Mouse (Mus musculus) midbrain, embryonic 13.5 days (tissue): Measurements from ENCODE around the gene Faah. TPM values are rescaled to one million over a fixed set of nuclear protein-coding genes. Genes with fewer than 3 reads are reported as not detected.

Source experiments
- ATAC-seq: fragments of 200-750 bp; cut with Nextera tagmentation; 2 replicates; pipeline ENCODE4 v1.8.0; 2017; ENCODE audit warnings: mild to moderate bottlenecking, moderate TSS enrichment, moderate library complexity
- H3K27ac ChIP-seq: fragments of 300-500 bp; sonication (generic); 2 replicates; pipeline ENCODE4 v1.5.1; 2015; ENCODE audit warnings: inconsistent platforms, mild to moderate bottlenecking, moderate library complexity
- H3K27me3 ChIP-seq: fragments of 300-500 bp; sonication (generic); 2 replicates; pipeline ENCODE4 v1.6.1; 2015; ENCODE audit warnings: mild to moderate bottlenecking, inconsistent platforms
- H3K36me3 ChIP-seq: fragments of 300-500 bp; sonication (generic); 2 replicates; pipeline ENCODE4 v1.6.1; 2015; ENCODE audit warnings: mild to moderate bottlenecking, inconsistent platforms
- H3K4me1 ChIP-seq: fragments of 300-500 bp; sonication (generic); replicated peaks from 2 replicates; pipeline ENCODE4 v1.6.1; 2015; ENCODE audit warnings: inconsistent platforms
- H3K4me2 ChIP-seq: fragments of 300-500 bp; sonication (generic); replicated peaks from 2 replicates; pipeline ENCODE4 v1.6.1; 2015; ENCODE audit warnings: moderate library complexity, mild to moderate bottlenecking, inconsistent platforms
- H3K4me3 ChIP-seq: fragments of 300-500 bp; sonication (generic); replicated peaks from 2 replicates; pipeline ENCODE4 v1.5.1; 2015; ENCODE audit warnings: mild to moderate bottlenecking, inconsistent platforms
- H3K9ac ChIP-seq: fragments of 300-500 bp; sonication (generic); replicated peaks from 2 replicates; pipeline ENCODE4 v1.6.1; 2015; ENCODE audit warnings: mild to moderate bottlenecking, inconsistent platforms
- H3K9me3 ChIP-seq: fragments of 300-500 bp; sonication (generic); 2 replicates; pipeline ENCODE4 v1.6.1; 2016; ENCODE audit warnings: mild to moderate bottlenecking, inconsistent platforms
- WGBS: fragments of 180-500 bp; shearing (Covaris S2); methylation state at CpG from one replicate; pipeline ENCODE4 v1.1.7; 2015; 5-methylcytosine and 5-hydroxymethylcytosine counted together
- polyA plus RNA-seq: library from polyadenylated mRNA; unstranded; fragments of >200 nt; fragmentation: Nextera tagmentation; extraction: Ambion mirVana; gene quantifications from 2 replicates; pipeline ENCODE4 v1.2.1, GENCODE M21; 2015

The Faah gene
- polyA plus RNA-seq, 1 experiment from 2014 or later = 11.3 TPM

DNA sequence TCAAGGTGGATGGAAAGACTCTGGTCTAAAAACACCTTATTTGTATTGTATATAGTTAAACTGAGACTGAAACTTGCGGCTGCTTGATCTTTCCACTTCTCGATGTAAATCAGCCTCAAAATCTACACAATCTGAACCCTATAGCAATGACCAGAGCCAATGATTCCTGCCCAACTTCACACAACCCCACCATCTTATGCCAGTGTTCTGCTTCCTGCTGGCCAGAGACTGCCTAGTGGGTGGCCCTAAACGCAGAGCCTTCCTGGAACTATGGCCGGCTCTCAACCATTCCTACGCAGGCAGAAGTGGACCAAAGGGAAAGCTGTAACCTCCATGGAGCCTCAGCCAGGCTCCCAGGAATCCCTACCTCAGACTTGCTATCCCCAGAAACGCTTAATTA is 54.0 kb downstream of the Faah start:
- H3K4me1 ChIP-seq = peaks cover 58% of the 10 kb centered on the region
- WGBS = 3% methylated on average over 6 of the region's 6 CpGs
- no peak for ATAC-seq
- H3K9me3 ChIP-seq = no peaks in the 10 kb centered on the region
- peak overlapping the region; percentile 79; the same call in 1 of the 2 replicates for H3K4me2 ChIP-seq
- H3K27me3 ChIP-seq = peaks cover 85% of the 10 kb centered on the region
- no peaks in the 10 kb centered on the region for H3K36me3 ChIP-seq
- no peak overlapping the region for H3K9ac ChIP-seq
- H3K27ac ChIP-seq = no peak overlapping the region
- peak overlapping the region; percentile 53; the same call in 1 of the 2 replicates for H3K4me3 ChIP-seq

GRCm38 (mm10) chr4:115962671-115963412 is 54.9 kb downstream of the Faah start:
- H3K4me3 ChIP-seq = peak overlapping the region; percentile 53
- peaks cover 56% of the 10 kb centered on the region for H3K4me1 ChIP-seq
- under 1% methylated on average over 78 of the region's 79 CpGs for WGBS
- peak overlapping the region; percentile 79 for H3K4me2 ChIP-seq
- H3K27ac ChIP-seq = peak overlapping the region; percentile 14; the same call in 1 of the 2 replicates
- peak overlapping the region; percentile 64 for H3K9ac ChIP-seq
- no peaks in the 10 kb centered on the region for H3K9me3 ChIP-seq
- peak; percentile 85 for ATAC-seq
- peaks cover 82% of the 10 kb centered on the region for H3K27me3 ChIP-seq
- H3K36me3 ChIP-seq = no peaks in the 10 kb centered on the region

- H3K9me3 ChIP-seq = no peaks in the 10 kb centered on the region
- H3K4me3 ChIP-seq = peak overlapping the region; percentile 53; the same call in 1 of the 2 replicates
- peaks cover 82% of the 10 kb centered on the region for H3K27me3 ChIP-seq
- WGBS = 7% methylated on average over 7 of the region's 7 CpGs
- H3K27ac ChIP-seq = 0 out of 2 replicates have a peak overlapping the region, but pooled peaks have one; percentile 14
- no peaks in the 10 kb centered on the region for H3K36me3 ChIP-seq
- H3K9ac ChIP-seq = no peak overlapping the region
- peak; percentile 6; the same call in 1 of the 2 replicates for ATAC-seq
- peak overlapping the region; percentile 79 for H3K4me2 ChIP-seq
- peaks cover 49% of the 10 kb centered on the region for H3K4me1 ChIP-seq
Observed at GRCm38 (mm10) chr4:115961991-115962390, 55.7 kb downstream of the Faah start.

DNA sequence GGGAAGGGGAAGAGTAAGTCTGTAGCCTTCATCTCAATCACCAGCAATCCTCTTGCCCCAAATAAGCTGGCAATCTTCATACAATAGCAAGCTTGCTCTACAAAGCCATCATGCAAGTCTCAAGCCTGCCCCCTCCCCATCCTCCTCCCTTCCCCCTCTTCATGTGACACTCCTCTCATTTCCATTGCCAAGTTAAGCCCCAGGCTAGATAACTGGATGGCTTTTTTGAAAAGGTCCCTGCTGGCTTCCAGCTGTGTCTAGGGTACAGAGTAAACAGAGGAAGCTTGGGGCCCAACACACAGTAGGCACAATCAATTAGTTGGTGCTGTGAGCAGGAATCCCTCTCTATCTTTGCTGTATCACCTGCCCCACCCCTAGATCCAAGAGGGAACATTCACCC is 58.2 kb downstream of the Faah start:
- H3K27ac ChIP-seq = no peak overlapping the region
- H3K9ac ChIP-seq = no peak overlapping the region
- peaks cover 46% of the 10 kb centered on the region for H3K4me1 ChIP-seq
- H3K36me3 ChIP-seq = no peaks in the 10 kb centered on the region
- H3K9me3 ChIP-seq = no peaks in the 10 kb centered on the region
- no peak overlapping the region for H3K4me3 ChIP-seq
- peaks cover 82% of the 10 kb centered on the region for H3K27me3 ChIP-seq
- no peak for ATAC-seq
- H3K4me2 ChIP-seq = no peak overlapping the region

DNA sequence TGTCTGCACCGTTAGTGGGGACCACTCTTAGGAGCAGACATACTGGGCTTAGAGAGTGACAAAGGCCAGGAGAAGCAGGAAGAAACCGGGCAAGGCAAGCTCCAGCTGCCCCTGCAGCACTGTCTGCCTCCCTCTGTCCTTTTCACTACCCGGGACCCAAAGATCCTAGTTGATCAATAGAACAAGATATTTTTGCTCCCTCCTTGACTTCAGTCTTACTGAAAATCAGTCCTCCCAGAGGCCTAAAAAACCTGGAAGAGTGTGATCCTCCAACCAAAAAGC is 62.3 kb downstream of the Faah start:
- Histone ChIP-seq H3K27me3 (peaks cover 89% of the 10 kb centered on the region), H3K36me3 (no peaks in the 10 kb centered on the region), H3K4me3 (peak overlapping the region; percentile 25; the same call in 1 of the 2 replicates), H3K4me1 (peaks cover 29% of the 10 kb centered on the region), H3K27ac (no peak overlapping the region), H3K9me3 (no peaks in the 10 kb centered on the region), H3K9ac (no peak overlapping the region), H3K4me2 (peak overlapping the region; percentile 52)
- ATAC-seq = no peak
- WGBS = 1% methylated on average over 3 of the region's 3 CpGs

DNA sequence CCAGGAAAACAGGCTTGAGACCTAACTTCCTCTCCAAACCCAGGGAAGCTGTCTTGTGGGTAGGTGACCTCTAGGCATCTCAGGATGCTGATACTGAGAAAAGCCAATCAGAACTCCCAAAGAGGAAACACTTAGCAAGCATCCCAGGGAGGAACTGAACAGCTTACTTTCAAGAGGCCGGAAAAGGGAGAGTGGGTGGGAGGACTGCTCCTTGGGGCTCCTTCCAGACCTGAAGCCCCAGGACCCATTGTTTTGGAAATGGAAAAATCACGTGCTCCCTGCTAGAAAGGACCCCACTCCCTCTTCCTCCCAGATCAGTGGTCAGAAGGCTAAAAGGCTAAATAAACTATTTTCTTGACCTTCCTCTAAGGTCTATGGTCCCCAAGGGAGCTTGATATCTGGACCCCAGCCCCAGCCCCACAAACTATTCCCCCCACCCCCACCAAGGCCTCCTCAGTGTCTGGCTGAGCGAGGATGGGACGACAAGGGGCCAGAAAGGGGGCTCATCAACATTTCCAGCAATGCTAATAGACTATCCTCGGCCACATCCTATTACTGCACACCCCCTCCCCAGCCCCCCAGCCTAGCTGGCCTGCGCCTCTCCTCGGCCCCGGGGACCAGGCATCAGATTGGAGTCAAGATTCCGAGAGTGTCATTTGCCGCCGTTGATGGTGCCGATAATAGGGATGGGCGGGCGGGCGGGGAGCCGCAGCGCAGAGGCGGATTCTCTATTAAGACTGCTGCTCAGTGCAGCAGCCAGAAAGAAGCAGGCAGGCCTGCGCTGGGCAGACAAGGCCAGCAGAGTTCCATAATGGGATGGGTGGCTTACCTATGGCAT is 62.9 kb downstream of the Faah start:
- Histone ChIP-seq H3K4me1 (peaks cover 33% of the 10 kb centered on the region), H3K4me2 (peak overlapping the region; percentile 52), H3K4me3 (peak overlapping the region; percentile 25), H3K9ac (0 out of 2 replicates have a peak overlapping the region, but pooled peaks have one; percentile 29), H3K27ac (no peak overlapping the region), H3K9me3 (no peaks in the 10 kb centered on the region), H3K27me3 (peaks cover 89% of the 10 kb centered on the region), H3K36me3 (no peaks in the 10 kb centered on the region)
- WGBS = 3% methylated on average over 19 of the region's 19 CpGs
- ATAC-seq = peak; percentile 69

DNA sequence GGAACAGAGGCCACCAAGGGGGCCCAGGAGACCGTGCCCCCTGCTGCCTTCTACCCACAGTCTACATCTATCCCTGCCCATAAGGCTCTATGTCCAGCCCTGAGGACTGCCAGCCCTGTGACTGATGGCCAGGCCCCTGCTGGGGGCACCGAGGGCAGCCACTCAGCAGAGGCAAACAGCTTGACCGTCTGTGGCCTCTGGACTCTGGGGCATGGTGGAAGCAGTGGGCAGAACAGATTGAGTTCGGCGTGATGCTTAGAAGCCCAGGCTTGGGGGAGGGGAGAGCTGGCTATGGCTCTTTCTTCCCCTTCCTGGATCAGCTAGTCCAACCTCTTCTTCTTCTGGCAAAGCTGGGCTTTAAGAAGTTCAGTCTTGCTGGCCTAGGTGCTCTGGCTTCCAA is 64.2 kb downstream of the Faah start:
- H3K36me3 ChIP-seq = no peaks in the 10 kb centered on the region
- WGBS = 34% methylated on average over 5 of the region's 5 CpGs
- no peaks in the 10 kb centered on the region for H3K9me3 ChIP-seq
- no peak for ATAC-seq
- H3K27me3 ChIP-seq = peaks cover 94% of the 10 kb centered on the region
- no peak overlapping the region for H3K4me2 ChIP-seq
- H3K9ac ChIP-seq = no peak overlapping the region
- H3K4me1 ChIP-seq = peaks cover 26% of the 10 kb centered on the region
- no peak overlapping the region for H3K4me3 ChIP-seq
- H3K27ac ChIP-seq = no peak overlapping the region

DNA sequence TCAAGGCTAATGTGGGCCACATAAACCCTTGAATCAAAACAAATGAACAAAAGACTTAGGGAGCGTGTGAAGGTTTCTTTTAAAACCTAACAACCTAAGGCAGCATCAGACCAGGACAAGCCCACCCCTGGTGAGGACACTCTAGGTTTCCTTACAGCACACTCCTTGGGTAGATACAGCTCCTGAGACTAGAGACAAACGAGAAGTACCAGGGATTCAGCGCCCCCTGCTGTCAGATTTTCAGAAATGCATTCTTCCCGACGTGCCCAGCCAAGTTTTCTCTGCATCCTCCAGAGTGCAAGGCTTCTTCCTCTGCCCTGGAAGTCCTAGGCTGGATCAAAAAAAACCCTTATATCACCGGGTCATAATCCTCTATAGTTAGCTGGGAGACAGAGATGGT is 65.0 kb downstream of the Faah start:
- no peaks in the 10 kb centered on the region for H3K36me3 ChIP-seq
- no peak overlapping the region for H3K27ac ChIP-seq
- peak; percentile 56; the same call in 1 of the 2 replicates for ATAC-seq
- no peaks in the 10 kb centered on the region for H3K9me3 ChIP-seq
- no peak overlapping the region for H3K9ac ChIP-seq
- 10% methylated on average over 6 of the region's 6 CpGs for WGBS
- no peak overlapping the region for H3K4me2 ChIP-seq
- peaks cover 94% of the 10 kb centered on the region for H3K27me3 ChIP-seq
- H3K4me3 ChIP-seq = no peak overlapping the region
- H3K4me1 ChIP-seq = peaks cover 26% of the 10 kb centered on the region

GRCm38 (mm10) chr4:115943669-115944314 is 73.9 kb downstream of the Faah start:
- H3K4me1 ChIP-seq = peaks cover 37% of the 10 kb centered on the region
- WGBS = under 1% methylated on average over 41 of the region's 41 CpGs
- no peaks in the 10 kb centered on the region for H3K36me3 ChIP-seq
- peak overlapping the region; percentile 39 for H3K4me3 ChIP-seq
- peak; percentile 61 for ATAC-seq
- no peak overlapping the region for H3K27ac ChIP-seq
- peaks cover 94% of the 10 kb centered on the region for H3K27me3 ChIP-seq
- peak overlapping the region; percentile 63 for H3K9ac ChIP-seq
- H3K4me2 ChIP-seq = peak overlapping the region; percentile 65
- H3K9me3 ChIP-seq = no peaks in the 10 kb centered on the region

GRCm38 (mm10) chr4:115941242-115941820 is 76.4 kb downstream of the Faah start:
- ATAC-seq = peak; percentile 29; the same call in 1 of the 2 replicates
- WGBS = 5% methylated on average over 7 of the region's 9 CpGs
- Histone ChIP-seq H3K27ac (no peak overlapping the region), H3K4me3 (no peak overlapping the region), H3K36me3 (no peaks in the 10 kb centered on the region), H3K9ac (no peak overlapping the region), H3K4me1 (peaks cover 57% of the 10 kb centered on the region), H3K4me2 (no peak overlapping the region), H3K9me3 (no peaks in the 10 kb centered on the region), H3K27me3 (peaks cover 93% of the 10 kb centered on the region)

- Histone ChIP-seq H3K4me1 (peaks cover 63% of the 10 kb centered on the region), H3K9me3 (no peaks in the 10 kb centered on the region), H3K27ac (no peak overlapping the region), H3K4me3 (no peak overlapping the region), H3K27me3 (peaks cover 93% of the 10 kb centered on the region), H3K9ac (no peak overlapping the region), H3K36me3 (no peaks in the 10 kb centered on the region), H3K4me2 (no peak overlapping the region)
- 12% methylated on average over 3 of the region's 3 CpGs for WGBS
- ATAC-seq = no peak
Observed at GRCm38 (mm10) chr4:115940681-115941080, 77.0 kb downstream of the Faah start.
